Mouse (Mus musculus): ENCODE measurements around the gene Celf2.

DNA sequence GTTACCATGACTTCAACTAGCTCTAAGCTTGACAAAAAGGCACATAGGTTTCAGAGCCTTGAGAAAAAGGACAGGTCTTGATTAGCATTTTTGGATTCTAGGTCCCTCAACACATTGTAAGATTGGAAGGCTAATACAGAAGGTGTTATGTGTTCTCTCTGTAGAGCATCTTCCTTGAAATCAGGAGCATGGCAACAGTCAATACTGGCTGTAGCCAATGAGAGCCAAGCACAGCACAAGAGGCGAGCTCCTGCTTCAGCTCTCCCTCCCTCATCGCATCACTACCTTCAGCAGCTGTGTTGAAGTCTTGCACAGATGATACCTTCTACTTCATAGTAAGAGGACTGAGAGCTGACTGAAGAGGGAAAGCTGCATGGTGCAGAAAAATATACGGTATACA lies 890.5 kb downstream of the Celf2 start:
- TF ChIP-seq HCFC1 (IDR thresholded peaks at IDR 0.05; ENCODE audit: borderline replicate concordance, insufficient read depth, low read length) (no peak), MAFK (IDR thresholded peaks at IDR 0.05; ENCODE audit: insufficient read depth, low read depth, low read length) (no peak)

Data from ES-E14 (cell line).